Mouse (Mus musculus): ENCODE measurements at regions not wholly inside any gene's neighbourhood (a gene's known extent, or its start where the extent isn't known, plus 50 kb on each side); places are given as distances from the start of the nearest gene placed in this dataset.

GRCm38 (mm10) chr3:149300002-149300401 is 309.6 kb upstream of the Adgrl2 start:
- TF ChIP-seq POLR2A (IDR thresholded peaks at IDR 0.05; ENCODE audit: low read depth, low read length) (no peak), CTCF (IDR thresholded peaks at IDR 0.05; ENCODE audit: extremely low read depth, insufficient read length, insufficient replicate concordance, low read depth, low read length) (no peak)
